Mouse (Mus musculus) erythroblast, embryonic 14.5 days (primary cell): ENCODE measurements around the gene Sox5.

ENCODE experiments used
- GATA1 ChIP-seq: IDR thresholded peaks from 2 replicates; pipeline ENCODE4 v1.6.1; 2012; ENCODE audit warnings: low read length, inconsistent platforms, mixed read lengths
- TAL1 ChIP-seq: IDR thresholded peaks from 3 replicates; pipeline ENCODE4 v1.6.1; 2012; ENCODE audit warnings: low read length, inconsistent platforms, mixed read lengths

DNA sequence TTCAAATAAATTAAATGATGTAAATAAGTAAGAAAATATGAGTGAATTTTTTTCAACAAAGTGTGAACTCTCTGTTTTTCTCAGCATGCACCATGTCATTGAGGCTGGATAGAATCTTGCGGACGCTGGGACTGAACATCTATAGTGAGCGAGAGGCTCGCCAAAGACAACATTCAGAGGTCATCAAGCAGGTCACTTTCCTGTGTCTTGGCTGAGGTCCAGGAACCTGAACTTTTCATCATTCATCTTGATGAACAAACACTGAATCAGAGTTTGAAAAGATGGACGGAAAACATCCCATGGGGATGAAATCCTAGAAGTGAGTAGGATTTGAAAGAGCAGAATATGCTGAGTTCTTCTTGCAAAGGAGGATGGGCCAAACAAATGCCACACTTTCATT lies 729.3 kb downstream of the Sox5 start:
- TF ChIP-seq TAL1 (no peak), GATA1 (no peak)
